Mouse (Mus musculus) bone marrow, adult 2 months (tissue): ENCODE measurements around the gene Spopl.

Experiments used
- CTCF ChIP-seq: fragments of 200-500 bp; IDR thresholded peaks from 2 replicates; pipeline ENCODE4 v1.5.1; 2011; ENCODE audit warnings: low read length, control low read depth; ENCODE audit not compliant: control insufficient read depth, insufficient read depth
- POLR2A ChIP-seq: fragments of 200-500 bp; IDR thresholded peaks from 2 replicates; pipeline ENCODE4 v1.6.1; 2011; ENCODE audit warnings: low read depth, mild to moderate bottlenecking, control low read depth, low read length, borderline replicate concordance; ENCODE audit not compliant: control insufficient read depth

GRCm38 (mm10) chr2:23481715-23482114 is 90.2 kb downstream of the Spopl start:
- TF ChIP-seq POLR2A (no peak), CTCF (no peak)
